Mouse (Mus musculus): ENCODE data around the gene Setd5. TPM values are rescaled to one million over a fixed set of nuclear protein-coding genes. Genes with fewer than 3 reads are reported as not detected.

Gene Setd5
- polyA plus RNA-seq, 1 experiment from 2014 or later = 45.2 TPM

- DNase-seq (ENCODE audit: low spot score) = no peak
Observed at GRCm38 (mm10) chr6:113133360-113133759, 56.2 kb downstream of the Setd5 start.

GRCm38 (mm10) chr6:113141389-113142094, 64.4 kb downstream of the Setd5 start:
- no peak for DNase-seq (ENCODE audit: low spot score)

- no peak for DNase-seq (ENCODE audit: low spot score)
Observed at GRCm38 (mm10) chr6:113144764-113145163, 67.6 kb downstream of the Setd5 start.

- no peak for DNase-seq (ENCODE audit: low spot score)
Observed at GRCm38 (mm10) chr6:113145249-113145648, 68.1 kb downstream of the Setd5 start.

- no peak for DNase-seq (ENCODE audit: low spot score)
Observed at GRCm38 (mm10) chr6:113154071-113154470, 76.9 kb downstream of the Setd5 start.

GRCm38 (mm10) chr6:113154886-113155285, 77.7 kb downstream of the Setd5 start:
- DNase-seq (ENCODE audit: low spot score) = no peak

- DNase-seq (ENCODE audit: low spot score) = no peak
Observed at GRCm38 (mm10) chr6:113156064-113156463, 78.9 kb downstream of the Setd5 start.

- no peak for DNase-seq (ENCODE audit: low spot score)
Observed at GRCm38 (mm10) chr6:113160106-113160505, 82.9 kb downstream of the Setd5 start.

- DNase-seq (ENCODE audit: low spot score) = no peak
Observed at GRCm38 (mm10) chr6:113161982-113162381, 84.8 kb downstream of the Setd5 start.

GRCm38 (mm10) chr6:113163513-113163912, 86.3 kb downstream of the Setd5 start:
- no peak for DNase-seq (ENCODE audit: low spot score)

- DNase-seq (ENCODE audit: low spot score) = no peak
Observed at GRCm38 (mm10) chr6:113166661-113167251, 89.6 kb downstream of the Setd5 start.

- no peak for DNase-seq (ENCODE audit: low spot score)
Observed at GRCm38 (mm10) chr6:113168316-113168975, 91.3 kb downstream of the Setd5 start.

GRCm38 (mm10) chr6:113169852-113170251, 92.7 kb downstream of the Setd5 start:
- DNase-seq (ENCODE audit: low spot score) = no peak

GRCm38 (mm10) chr6:113170651-113171050, 93.5 kb downstream of the Setd5 start:
- no peak for DNase-seq (ENCODE audit: low spot score)

GRCm38 (mm10) chr6:113172011-113172410, 94.8 kb downstream of the Setd5 start:
- DNase-seq (ENCODE audit: low spot score) = no peak

GRCm38 (mm10) chr6:113172568-113172967, 95.4 kb downstream of the Setd5 start:
- DNase-seq (ENCODE audit: low spot score) = peak; percentile 49

GRCm38 (mm10) chr6:113175469-113175868, 98.3 kb downstream of the Setd5 start:
- DNase-seq (ENCODE audit: low spot score) = no peak

GRCm38 (mm10) chr6:113176613-113177012, 99.4 kb downstream of the Setd5 start:
- DNase-seq (ENCODE audit: low spot score) = no peak

- DNase-seq (ENCODE audit: low spot score) = no peak
Observed at GRCm38 (mm10) chr6:113178286-113179194, 101.4 kb downstream of the Setd5 start.

- no peak for DNase-seq (ENCODE audit: low spot score)
Observed at GRCm38 (mm10) chr6:113179195-113179733, 102.1 kb downstream of the Setd5 start.

- no peak for DNase-seq (ENCODE audit: low spot score)
Observed at GRCm38 (mm10) chr6:113184163-113184562, 107.0 kb downstream of the Setd5 start.

Measured in thymus, postnatal 0 days (tissue).